Mouse (Mus musculus): ENCODE data around the gene Dag1.

DNA sequence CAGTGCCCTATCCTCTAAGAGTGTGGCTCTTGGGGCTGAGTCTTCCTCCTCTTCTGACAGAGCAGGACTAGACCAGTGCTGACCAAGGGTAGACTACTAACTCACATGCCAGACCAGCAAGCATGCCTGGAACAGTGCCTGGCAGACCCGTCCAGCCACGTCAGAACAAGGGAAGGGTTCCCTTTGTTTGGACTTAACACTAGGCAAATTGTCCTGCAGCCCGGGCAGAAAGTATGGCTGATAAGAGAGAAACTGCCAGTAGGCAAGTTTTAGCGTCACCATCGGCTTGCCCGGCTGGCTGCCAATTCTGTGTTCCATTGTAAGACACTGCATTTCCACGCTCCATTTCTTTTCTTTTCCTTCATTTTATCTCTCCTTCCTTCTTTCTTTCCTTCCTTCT is 3.9 kb upstream of the Dag1 start:
- TF ChIP-seq CTCF (IDR thresholded peaks at IDR 0.05; ENCODE audit: borderline replicate concordance, insufficient read depth, low read length) = no peak
- no peak for TF ChIP-seq POLR2A (IDR thresholded peaks at IDR 0.05; ENCODE audit: low read depth, low read length)
